Mouse (Mus musculus): Measurements from ENCODE around the gene Rnf149.

GRCm38 (mm10) chr1:39527432-39527831 lies 49.8 kb downstream of the Rnf149 start:
- TF ChIP-seq POLR2A (IDR thresholded peaks at IDR 0.05; ENCODE audit: control insufficient read depth, extremely low read depth, insufficient read depth, low read length, poor library complexity): no peak
- TF ChIP-seq CTCF (IDR thresholded peaks at IDR 0.05; ENCODE audit: borderline replicate concordance, control insufficient read depth, extremely low read depth, insufficient read depth, low read length, poor library complexity): peak; percentile 85; the same call in 1 of the 2 replicates
